Mouse (Mus musculus) bone marrow, adult 2 months (tissue): ENCODE data around the gene Pomgnt2.

Experiments
- CTCF ChIP-seq: fragments of 200-500 bp; IDR thresholded peaks from 2 replicates; pipeline ENCODE4 v1.5.1; 2011; ENCODE audit warnings: low read length, control low read depth; ENCODE audit not compliant: control insufficient read depth, insufficient read depth
- POLR2A ChIP-seq: fragments of 200-500 bp; IDR thresholded peaks from 2 replicates; pipeline ENCODE4 v1.6.1; 2011; ENCODE audit warnings: low read depth, mild to moderate bottlenecking, control low read depth, low read length, borderline replicate concordance; ENCODE audit not compliant: control insufficient read depth

DNA sequence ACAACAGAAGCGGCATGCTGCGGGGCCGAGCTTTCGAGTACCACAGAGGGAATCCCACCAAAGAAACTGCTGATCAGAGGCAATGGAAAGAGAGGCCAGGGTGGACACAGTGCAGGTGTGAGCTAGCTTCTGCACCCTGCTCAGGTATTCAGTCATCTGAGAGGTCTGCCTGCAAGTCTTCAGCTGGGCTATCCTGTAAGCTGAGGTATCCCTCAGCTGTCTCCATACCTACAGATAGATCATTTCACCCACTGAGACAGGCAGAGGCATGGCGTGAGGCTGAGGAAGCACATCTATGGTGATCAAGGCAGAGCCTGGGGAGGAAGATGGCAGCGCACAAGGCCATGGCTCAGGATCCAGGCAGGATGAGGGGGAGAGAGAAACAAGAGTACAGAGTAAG lies 27.5 kb upstream of the Pomgnt2 start:
- TF ChIP-seq POLR2A (no peak), CTCF (no peak)
